Mouse (Mus musculus): Measurements from ENCODE around the gene Cmtm5. TPM values are rescaled to one million over a fixed set of nuclear protein-coding genes. Genes with fewer than 3 reads are reported as not detected.
A peak's percentile ranks its signal among the peaks of the same experiment; 100 is the strongest.

Cmtm5 gene
- total and polyA plus RNA-seq, 3 experiments, result not detected

DNA sequence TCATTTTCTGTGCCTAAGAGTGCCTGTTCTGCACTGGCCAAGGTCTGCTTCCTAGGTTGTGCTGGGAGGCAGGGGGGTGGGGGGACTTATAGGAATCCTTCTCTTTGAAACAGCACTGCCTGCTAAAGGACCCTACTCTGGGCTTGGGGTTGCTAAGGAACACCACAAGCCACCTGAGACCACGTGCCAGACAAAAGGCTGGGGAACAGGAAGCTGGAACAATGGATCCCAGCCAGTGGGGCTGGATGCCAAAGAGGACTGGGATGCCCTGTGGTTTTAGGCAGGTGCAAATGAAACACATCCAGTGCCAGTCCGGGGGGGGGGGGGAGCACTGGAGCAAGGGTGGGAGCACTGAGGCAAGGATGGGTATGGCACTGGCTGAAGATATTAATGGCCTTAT is 5.6 kb upstream of the Cmtm5 start:
- no peak overlapping the region for H3K9ac ChIP-seq (ENCODE audit: control insufficient read depth, low read depth, low read length, poor library complexity, severe bottlenecking)
- H3K27me3 ChIP-seq (ENCODE audit: control insufficient read depth in 1 of 2, insufficient read depth in 2 of 2, low read length in 2 of 2), result peaks cover 0 to 5% of the 10 kb centered on the region in 2 experiments
- no peaks in the 10 kb centered on the region for H3K79me2 ChIP-seq (ENCODE audit: control insufficient read depth, insufficient read depth, low read length, poor library complexity)
- H3K4me1 ChIP-seq (ENCODE audit: control insufficient read depth in 1 of 2, insufficient read depth in 2 of 2, low read length in 2 of 2), result no peaks in the 10 kb centered on the region
- no peaks in the 10 kb centered on the region for H3K36me3 ChIP-seq (ENCODE audit: control insufficient read depth in 1 of 2, insufficient read depth in 2 of 2, low read length in 2 of 2)
- no peak for DNase-seq (ENCODE audit: low read depth, low spot score)
- TF ChIP-seq CHD1 (IDR thresholded peaks at IDR 0.05; ENCODE audit: low read depth, low read length), result no peak
- TF ChIP-seq MXI1 (IDR thresholded peaks at IDR 0.05; ENCODE audit: low read depth, low read length), result no peak
- TF ChIP-seq USF1 (IDR thresholded peaks at IDR 0.05; ENCODE audit: low read depth, low read length), result no peak
- TF ChIP-seq EP300 (IDR thresholded peaks at IDR 0.05; ENCODE audit: low read depth in 1 of 2, low read length in 2 of 2), result no peak
- no peak for TF ChIP-seq NELFE (IDR thresholded peaks at IDR 0.05; ENCODE audit: low read depth, low read length)
- TF ChIP-seq TBP (IDR thresholded peaks at IDR 0.05; ENCODE audit: low read depth, low read length), result no peak
- no peak for TF ChIP-seq BHLHE40 (IDR thresholded peaks at IDR 0.05; ENCODE audit: borderline replicate concordance, low read depth, low read length)
- no peak for TF ChIP-seq GABPA (IDR thresholded peaks at IDR 0.05; ENCODE audit: low read depth, low read length)
- TF ChIP-seq SMC3 (IDR thresholded peaks at IDR 0.05; ENCODE audit: low read depth, low read length), result no peak
- TF ChIP-seq TAL1 (IDR thresholded peaks at IDR 0.05; ENCODE audit: low read length), result no peak
- no peak for TF ChIP-seq ZKSCAN1 (IDR thresholded peaks at IDR 0.05; ENCODE audit: low read depth, low read length)
- TF ChIP-seq MAFK (IDR thresholded peaks at IDR 0.05; ENCODE audit: borderline replicate concordance, low read depth, low read length), result no peak
- TF ChIP-seq JUND (IDR thresholded peaks at IDR 0.05; ENCODE audit: low read depth, low read length), result no peak
- no peak for TF ChIP-seq ZMIZ1 (IDR thresholded peaks at IDR 0.05; ENCODE audit: low read depth, low read length)
- TF ChIP-seq ZC3H11A (IDR thresholded peaks at IDR 0.05; ENCODE audit: low read depth, low read length), result no peak
- TF ChIP-seq MAX (IDR thresholded peaks at IDR 0.05; ENCODE audit: low read length), result no peak
- TF ChIP-seq RCOR1 (IDR thresholded peaks at IDR 0.05; ENCODE audit: low read depth, low read length), result no peak
- no peak for TF ChIP-seq ETS1 (IDR thresholded peaks at IDR 0.05; ENCODE audit: low read depth, low read length)
- no peak overlapping the region for H3K27ac ChIP-seq (ENCODE audit: control insufficient read depth, low read depth, low read length)
- no peak overlapping the region for H3K4me3 ChIP-seq (ENCODE audit: control insufficient read depth in 1 of 2, insufficient read depth in 1 of 2, low read depth in 2 of 2, low read length in 2 of 2)
- no peaks in the 10 kb centered on the region for H3K9me3 ChIP-seq (replicated peaks; ENCODE audit: insufficient read depth, low read length)

GRCm38 (mm10) chr14:54932645-54933150 is 3.4 kb upstream of the Cmtm5 start, which contains the start of gene Il25:
TSS of gene Il25 (plus strand) at chr14:54932695.
- Histone ChIP-seq H3K9me3 (replicated peaks; ENCODE audit: insufficient read depth, low read length) (no peaks in the 10 kb centered on the region), H3K36me3 (ENCODE audit: control insufficient read depth in 1 of 2, insufficient read depth in 2 of 2, low read length in 2 of 2) (peaks cover 0 to 5% of the 10 kb centered on the region in 2 experiments; a peak in 1 of 4 replicates), H3K9ac (ENCODE audit: control insufficient read depth, low read depth, low read length, poor library complexity, severe bottlenecking) (no peak within 1 kb of the TSS), H3K79me2 (ENCODE audit: control insufficient read depth, insufficient read depth, low read length, poor library complexity) (no peaks in the 10 kb centered on the region), H3K4me3 (ENCODE audit: control insufficient read depth in 1 of 2, insufficient read depth in 1 of 2, low read depth in 2 of 2, low read length in 2 of 2) (no peak within 1 kb of the TSS), H3K27me3 (ENCODE audit: control insufficient read depth in 1 of 2, insufficient read depth in 2 of 2, low read length in 2 of 2) (peaks cover 0 to 4% of the 10 kb centered on the region in 2 experiments; a peak in 3 of 4 replicates), H3K4me1 (ENCODE audit: control insufficient read depth in 1 of 2, insufficient read depth in 2 of 2, low read length in 2 of 2) (peaks cover 0 to 8% of the 10 kb centered on the region in 2 experiments; a peak in 1 of 4 replicates), H3K27ac (ENCODE audit: control insufficient read depth, low read depth, low read length) (no peak within 1 kb of the TSS)
- TF ChIP-seq MAX (IDR thresholded peaks at IDR 0.05; ENCODE audit: low read length) (no peak), CTCF (IDR thresholded peaks at IDR 0.05 in 2 of 3, conservative IDR thresholded peaks at IDR 0.05 in 1 of 3; ENCODE audit: control insufficient read depth in 1 of 3, insufficient read depth in 1 of 3, low read depth in 2 of 3, low read length in 3 of 3, poor library complexity in 1 of 3, severe bottlenecking in 1 of 3) (no peak)
- DNase-seq (ENCODE audit: low read depth, low spot score), result peak; percentile 33
